Mouse (Mus musculus) CH12.LX (cell line): ENCODE measurements at regions not wholly inside any gene's neighbourhood (a gene's known extent, or its start where the extent isn't known, plus 50 kb on each side); places are given as distances from the start of the nearest gene placed in this dataset.

Source experiments
- DNase-seq: peaks from one replicate; pipeline ENCODE4 v3.0.0-alpha.2; 2013; ENCODE audit errors: extremely low read depth
- H3K27ac ChIP-seq: 2 replicates; pipeline ENCODE4 v1.5.1; 2012; ENCODE audit warnings: low read depth, mild to moderate bottlenecking, control low read depth, moderate library complexity; ENCODE audit not compliant: insufficient read depth
- H3K27me3 ChIP-seq: replicated peaks from 2 replicates; pipeline ENCODE3; 2012; ENCODE audit warnings: inconsistent platforms
- H3K36me3 ChIP-seq, 2 experiments: replicated peaks in 1 of 2; 2 replicates each; pipeline versions ENCODE3 to v1.6.1; 2012; ENCODE audit warnings: inconsistent platforms in 1 of 2, low read length in 1 of 2, mild to moderate bottlenecking in 1 of 2, mixed read lengths in 1 of 2, moderate library complexity in 1 of 2; ENCODE audit not compliant: control insufficient read depth in 1 of 2, insufficient read depth in 1 of 2
- H3K4me1 ChIP-seq, 2 experiments: 2 replicates each; pipeline ENCODE4 v1.6.1; 2012; ENCODE audit warnings: inconsistent platforms in 1 of 2, moderate library complexity in 1 of 2; ENCODE audit not compliant: insufficient read depth in 2 of 2, control insufficient read depth in 1 of 2
- H3K4me2 ChIP-seq: 2 replicates; pipeline ENCODE4 v1.6.1; 2012; ENCODE audit warnings: low read depth, mild to moderate bottlenecking, control low read depth; ENCODE audit not compliant: poor library complexity, insufficient read depth, severe bottlenecking
- H3K4me3 ChIP-seq, 3 experiments: fragments of 150-350 bp in 1 of 3; sonication (generic) in 1 of 3; replicated peaks in 1 of 3; 2 replicates each; pipeline versions ENCODE3 to v1.5.1; 2011 to 2012; ENCODE audit warnings: low read depth in 2 of 3, low read length in 2 of 3, mild to moderate bottlenecking in 2 of 3, moderate library complexity in 2 of 3, control low read depth in 1 of 3, improper control_type of control experiment in 1 of 3, inconsistent platforms in 1 of 3, mixed read lengths in 1 of 3; ENCODE audit not compliant: poor library complexity in 1 of 3
- H3K79me2 ChIP-seq: replicated peaks from 2 replicates; pipeline ENCODE4 v1.6.1; 2012; ENCODE audit warnings: mild to moderate bottlenecking, moderate library complexity; ENCODE audit not compliant: control insufficient read depth, poor library complexity, insufficient read depth, severe bottlenecking; ENCODE audit errors: extremely low read depth
- H3K9ac ChIP-seq: 2 replicates; pipeline ENCODE4 v1.6.1; 2012; ENCODE audit warnings: low read depth, mild to moderate bottlenecking, control low read depth, moderate library complexity; ENCODE audit not compliant: insufficient read depth
- H3K9me3 ChIP-seq: replicated peaks from 2 replicates; pipeline ENCODE3; 2012; ENCODE audit warnings: low read length, inconsistent platforms, mixed read lengths
- BHLHE40 ChIP-seq: IDR thresholded peaks from 2 replicates; pipeline ENCODE4 v1.6.1; 2011; ENCODE audit warnings: mild to moderate bottlenecking, low read depth, low read length, improper control_type of control experiment
- CHD1 ChIP-seq: IDR thresholded peaks from 2 replicates; pipeline ENCODE4 v1.6.1; 2012; ENCODE audit warnings: low read depth, low read length, improper control_type of control experiment, inconsistent platforms
- CHD2 ChIP-seq: IDR thresholded peaks from 2 replicates; pipeline ENCODE4 v1.6.1; 2011; ENCODE audit warnings: low read length, improper control_type of control experiment
- CTCF ChIP-seq, 2 experiments: IDR thresholded peaks in 1 of 2; conservative IDR thresholded peaks in 1 of 2; 2 replicates each; pipeline ENCODE4 v1.5.1; 2011 to 2012; ENCODE audit warnings: low read depth in 2 of 2, low read length in 2 of 2, improper control_type of control experiment in 1 of 2, inconsistent platforms in 1 of 2, mild to moderate bottlenecking in 1 of 2, moderate library complexity in 1 of 2
- ELF1 ChIP-seq: IDR thresholded peaks from 2 replicates; pipeline ENCODE4 v1.6.1; 2014; ENCODE audit warnings: low read depth, mild to moderate bottlenecking, inconsistent platforms, low read length, improper control_type of control experiment
- EP300 ChIP-seq: IDR thresholded peaks from 2 replicates; pipeline ENCODE4 v1.6.1; 2011; ENCODE audit warnings: low read length, improper control_type of control experiment
- ETS1 ChIP-seq: conservative IDR thresholded peaks from 2 replicates; pipeline ENCODE4 v1.6.1; 2012; ENCODE audit warnings: low read depth, mild to moderate bottlenecking, inconsistent platforms, low read length, improper control_type of control experiment, moderate library complexity
- GABPA ChIP-seq: IDR thresholded peaks from 2 replicates; pipeline ENCODE4 v1.6.1; 2012; ENCODE audit warnings: low read depth, low read length, improper control_type of control experiment, inconsistent platforms; ENCODE audit not compliant: insufficient replicate concordance
- HCFC1 ChIP-seq: IDR thresholded peaks from 2 replicates; pipeline ENCODE4 v1.6.1; 2012; ENCODE audit warnings: low read depth, mild to moderate bottlenecking, inconsistent platforms, low read length, improper control_type of control experiment
- IRF4 ChIP-seq: IDR thresholded peaks from 2 replicates; pipeline ENCODE4 v1.6.1; 2014; ENCODE audit warnings: low read depth, mild to moderate bottlenecking, inconsistent platforms, low read length, improper control_type of control experiment
- JUN ChIP-seq: IDR thresholded peaks from 2 replicates; pipeline ENCODE4 v1.6.1; 2011; ENCODE audit warnings: low read depth, mild to moderate bottlenecking, low read length, improper control_type of control experiment, moderate library complexity; ENCODE audit not compliant: insufficient read depth
- JUND ChIP-seq: conservative IDR thresholded peaks from 2 replicates; pipeline ENCODE4 v1.6.1; 2011; ENCODE audit warnings: low read depth, low read length, improper control_type of control experiment
- KAT2A ChIP-seq: IDR thresholded peaks from 2 replicates; pipeline ENCODE4 v1.6.1; 2012; ENCODE audit warnings: low read length, improper control_type of control experiment, inconsistent platforms; ENCODE audit not compliant: insufficient replicate concordance
- MAX ChIP-seq: IDR thresholded peaks from 2 replicates; pipeline ENCODE4 v1.6.1; 2011; ENCODE audit warnings: low read length, improper control_type of control experiment
- MYC ChIP-seq: IDR thresholded peaks from 2 replicates; pipeline ENCODE4 v1.6.1; 2011; ENCODE audit warnings: low read depth, mild to moderate bottlenecking, improper control_type of control experiment, low read length
- NELFE ChIP-seq: IDR thresholded peaks from 2 replicates; pipeline ENCODE4 v1.6.1; 2011; ENCODE audit warnings: low read depth, low read length, improper control_type of control experiment
- NRF1 ChIP-seq: IDR thresholded peaks from 2 replicates; pipeline ENCODE4 v1.6.1; 2014; ENCODE audit warnings: low read depth, mild to moderate bottlenecking, inconsistent platforms, low read length, improper control_type of control experiment, moderate library complexity
- POLR2A ChIP-seq: IDR thresholded peaks from 2 replicates; pipeline ENCODE4 v1.6.1; 2011; ENCODE audit warnings: low read depth, mild to moderate bottlenecking, improper control_type of control experiment, low read length
- POLR2AphosphoS2 ChIP-seq: IDR thresholded peaks from 2 replicates; pipeline ENCODE4 v1.6.1; 2011; ENCODE audit warnings: low read depth, low read length, improper control_type of control experiment
- SMC3 ChIP-seq: IDR thresholded peaks from 2 replicates; pipeline ENCODE4 v1.6.1; 2011; ENCODE audit warnings: low read depth, low read length, improper control_type of control experiment
- TBP ChIP-seq: conservative IDR thresholded peaks from 2 replicates; pipeline ENCODE4 v1.6.1; 2011; ENCODE audit warnings: low read depth, low read length, improper control_type of control experiment
- TCF12 ChIP-seq: IDR thresholded peaks from 2 replicates; pipeline ENCODE4 v1.6.1; 2014; ENCODE audit warnings: low read depth, mild to moderate bottlenecking, inconsistent platforms, low read length, improper control_type of control experiment
- USF2 ChIP-seq: conservative IDR thresholded peaks from 2 replicates; pipeline ENCODE4 v1.6.1; 2011; ENCODE audit warnings: low read depth, low read length, improper control_type of control experiment
- ZC3H11A ChIP-seq: IDR thresholded peaks from 2 replicates; pipeline ENCODE4 v1.6.1; 2012; ENCODE audit warnings: low read depth, mild to moderate bottlenecking, inconsistent platforms, low read length, improper control_type of control experiment
- ZNF384 ChIP-seq: IDR thresholded peaks from 2 replicates; pipeline ENCODE4 v1.6.1; 2012; ENCODE audit warnings: low read depth, low read length, improper control_type of control experiment, inconsistent platforms
- dilution Hi-C: fragments of 300-500 bp; cut with MboI; formaldehyde crosslinking; loops from 2 replicates; pipeline ENCODE4 v1.14.3; 2020; ENCODE audit warnings: low sequenced_read_pairs; ENCODE audit not compliant: extremely low pct_unique_long_range_greater_than_20kb, extremely low pct_ligation_motif_present
- in situ Hi-C: fragments of 300-500 bp; cut with MboI; formaldehyde crosslinking; loops from 3 replicates; pipeline ENCODE4 v1.14.3; 2019; ENCODE audit warnings: low sequenced_read_pairs, low pct_ligation_motif_present, low pct_unique_long_range_greater_than_20kb, mixed read lengths

- Histone ChIP-seq H3K36me3 (no peaks in the 10 kb centered on the region), H3K27ac (no peak overlapping the region), H3K4me3 (no peak overlapping the region), H3K9ac (no peak overlapping the region), H3K9me3 (no peaks in the 10 kb centered on the region), H3K4me2 (no peak overlapping the region), H3K27me3 (no peaks in the 10 kb centered on the region), H3K4me1 (peaks cover 2 to 6% of the 10 kb centered on the region in 2 experiments; a peak in 3 of 4 replicates), H3K79me2 (no peaks in the 10 kb centered on the region)
- in situ Hi-C loops (no loop called here), dilution Hi-C loops (no loop called here)
- TF ChIP-seq BHLHE40 (no peak), TBP (no peak), USF2 (no peak), CTCF (conservative IDR thresholded peaks at IDR 0.05 in 1 of 2, IDR thresholded peaks at IDR 0.05 in 1 of 2; ENCODE audit: low read depth in 2 of 2, low read length in 2 of 2) (no peak), ETS1 (no peak), ZNF384 (no peak), MAX (no peak), JUND (no peak), CHD1 (no peak), CHD2 (no peak), ZC3H11A (no peak), EP300 (no peak), SMC3 (no peak), NRF1 (no peak), KAT2A (no peak), POLR2AphosphoS2 (no peak)
- no peak for DNase-seq
Observed at GRCm38 (mm10) chr1:14487708-14488127, 1605.4 kb downstream of the 4930444P10Rik start.

- H3K79me2 ChIP-seq, result no peaks in the 10 kb centered on the region
- H3K4me1 ChIP-seq, result peaks cover 2 to 6% of the 10 kb centered on the region in 2 experiments; a peak in 3 of 4 replicates
- TF ChIP-seq JUND (no peak), TBP (no peak), TCF12 (no peak), MAX (no peak), HCFC1 (no peak), ETS1 (no peak), JUN (no peak), ELF1 (no peak), MYC (no peak), GABPA (no peak), NELFE (no peak), SMC3 (no peak), IRF4 (no peak), CHD1 (no peak), POLR2A (no peak), ZC3H11A (no peak), KAT2A (no peak)
- H3K4me2 ChIP-seq, result no peak overlapping the region
- no peak overlapping the region for H3K4me3 ChIP-seq
- no peaks in the 10 kb centered on the region for H3K36me3 ChIP-seq
- dilution Hi-C loops, result no loop called here
- H3K9ac ChIP-seq, result no peak overlapping the region
- no peak overlapping the region for H3K27ac ChIP-seq
- DNase-seq, result no peak
- H3K27me3 ChIP-seq, result no peaks in the 10 kb centered on the region
- in situ Hi-C loops, result no loop called here
- H3K9me3 ChIP-seq, result no peaks in the 10 kb centered on the region
Observed at GRCm38 (mm10) chr1:14485746-14486145, 1607.4 kb downstream of the 4930444P10Rik start.
